Mouse (Mus musculus): ENCODE measurements around the gene Allc.

The Allc gene

GRCm38 (mm10) chr12:28584036-28584435 is 1.7 kb upstream of the Allc start:
- intact Hi-C loops (cut with DNase I) = loop anchor here (10.0 kb wide), 1 partner anchor 1301 kb away; no protein-coding TSS in a partner anchor

GRCm38 (mm10) chr12:28579132-28579531 is 3.2 kb downstream of the Allc start:
- intact Hi-C loops (cut with DNase I) = no loop called here

- intact Hi-C loops (cut with DNase I) = no loop called here
These were observed 4.2 kb downstream of the Allc start for GRCm38 (mm10) chr12:28578147-28578546.

- intact Hi-C loops (cut with DNase I) = no loop called here
These were observed 6.8 kb downstream of the Allc start for GRCm38 (mm10) chr12:28575366-28576070.

- intact Hi-C loops (cut with DNase I) = no loop called here
These were observed 10.1 kb downstream of the Allc start for GRCm38 (mm10) chr12:28572241-28572640.

- intact Hi-C loops (cut with DNase I) = no loop called here
These were observed 30.0 kb downstream of the Allc start, which contains the start of gene Dcdc2c for GRCm38 (mm10) chr12:28552299-28552698. TSS of gene Dcdc2c (minus strand) at chr12:28552399.

- intact Hi-C loops (cut with DNase I) = no loop called here
These were observed 30.5 kb downstream of the Allc start for GRCm38 (mm10) chr12:28551775-28552174.

GRCm38 (mm10) chr12:28548887-28549286 is 33.4 kb downstream of the Allc start:
- intact Hi-C loops (cut with DNase I) = no loop called here

- intact Hi-C loops (cut with DNase I) = no loop called here
These were observed 68.0 kb downstream of the Allc start for GRCm38 (mm10) chr12:28514264-28514775.

- intact Hi-C loops (cut with DNase I) = no loop called here
These were observed 72.5 kb downstream of the Allc start for GRCm38 (mm10) chr12:28509699-28510280.

All from adrenal gland (tissue).